Mouse (Mus musculus) limb, embryonic 10.5 days (tissue): ENCODE measurements around the gene Wipf2. TPM values are rescaled to one million over a fixed set of nuclear protein-coding genes. Genes with fewer than 3 reads are reported as not detected.

Source experiments
- DNase-seq: peaks from one replicate; pipeline ENCODE4 v3.0.0-alpha.2; 2017; ENCODE audit warnings: low spot score
- H3K27ac ChIP-seq: fragments of 300-500 bp; sonication (generic); 2 replicates; pipeline ENCODE4 v1.5.1; 2016; ENCODE audit warnings: mild to moderate bottlenecking
- H3K27me3 ChIP-seq: fragments of 300-500 bp; sonication (generic); 2 replicates; pipeline ENCODE4 v1.6.1; 2016; ENCODE audit warnings: low read depth, mild to moderate bottlenecking; ENCODE audit not compliant: poor library complexity, severe bottlenecking
- H3K36me3 ChIP-seq: fragments of 300-500 bp; sonication (generic); 2 replicates; pipeline ENCODE4 v1.6.1; 2016; ENCODE audit warnings: mild to moderate bottlenecking, moderate library complexity
- H3K4me1 ChIP-seq: fragments of 300-500 bp; sonication (generic); 2 replicates; pipeline ENCODE4 v1.6.1; 2016
- H3K4me3 ChIP-seq: fragments of 300-500 bp; sonication (generic); 2 replicates; pipeline ENCODE4 v1.5.1; 2016; ENCODE audit warnings: mild to moderate bottlenecking, moderate library complexity
- H3K9me3 ChIP-seq: fragments of 300-500 bp; sonication (generic); replicated peaks from 2 replicates; pipeline ENCODE4 v1.6.1; 2016; ENCODE audit warnings: mild to moderate bottlenecking
- WGBS: fragments of 180-500 bp; shearing (Covaris S2); methylation state at CpG from one replicate; pipeline ENCODE4 v1.1.7; 2016; 5-methylcytosine and 5-hydroxymethylcytosine counted together
- polyA plus RNA-seq: library from polyadenylated mRNA; unstranded; fragments of >200 nt; fragmentation: Nextera tagmentation; extraction: Ambion mirVana; gene quantifications from 2 replicates; pipeline ENCODE4 v1.2.1, GENCODE M21; 2016

Gene Wipf2
- polyA plus RNA-seq, 1 experiment from 2014 or later: 6.2 TPM

DNA sequence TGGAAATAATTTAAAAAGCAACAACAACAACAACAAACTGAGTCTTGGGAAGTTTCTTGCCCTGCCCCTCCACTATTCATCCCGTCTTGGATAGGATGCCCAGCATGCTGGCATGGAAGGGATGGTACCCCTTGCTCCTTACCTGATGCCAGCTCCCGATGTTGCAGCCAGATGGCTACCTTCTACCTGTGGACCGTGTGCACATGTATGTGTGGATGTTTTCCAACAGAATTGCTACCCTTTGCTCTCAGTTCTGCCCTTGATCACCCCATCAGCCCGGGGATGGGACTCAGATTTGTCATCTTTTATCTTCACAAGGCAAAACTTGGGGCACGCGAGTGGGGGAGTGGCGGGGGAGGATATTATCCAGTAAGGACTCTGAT is 75.3 kb downstream of the Wipf2 start:
- Histone ChIP-seq H3K9me3 (no peaks in the 10 kb centered on the region), H3K4me1 (peaks cover 98% of the 10 kb centered on the region), H3K36me3 (peaks cover 14% of the 10 kb centered on the region), H3K4me3 (peak overlapping the region; percentile 78), H3K27me3 (no peaks in the 10 kb centered on the region), H3K27ac (peak overlapping the region; percentile 95)
- DNase-seq: peak; percentile 31
- 42% methylated on average over 7 of the region's 7 CpGs for WGBS

DNA sequence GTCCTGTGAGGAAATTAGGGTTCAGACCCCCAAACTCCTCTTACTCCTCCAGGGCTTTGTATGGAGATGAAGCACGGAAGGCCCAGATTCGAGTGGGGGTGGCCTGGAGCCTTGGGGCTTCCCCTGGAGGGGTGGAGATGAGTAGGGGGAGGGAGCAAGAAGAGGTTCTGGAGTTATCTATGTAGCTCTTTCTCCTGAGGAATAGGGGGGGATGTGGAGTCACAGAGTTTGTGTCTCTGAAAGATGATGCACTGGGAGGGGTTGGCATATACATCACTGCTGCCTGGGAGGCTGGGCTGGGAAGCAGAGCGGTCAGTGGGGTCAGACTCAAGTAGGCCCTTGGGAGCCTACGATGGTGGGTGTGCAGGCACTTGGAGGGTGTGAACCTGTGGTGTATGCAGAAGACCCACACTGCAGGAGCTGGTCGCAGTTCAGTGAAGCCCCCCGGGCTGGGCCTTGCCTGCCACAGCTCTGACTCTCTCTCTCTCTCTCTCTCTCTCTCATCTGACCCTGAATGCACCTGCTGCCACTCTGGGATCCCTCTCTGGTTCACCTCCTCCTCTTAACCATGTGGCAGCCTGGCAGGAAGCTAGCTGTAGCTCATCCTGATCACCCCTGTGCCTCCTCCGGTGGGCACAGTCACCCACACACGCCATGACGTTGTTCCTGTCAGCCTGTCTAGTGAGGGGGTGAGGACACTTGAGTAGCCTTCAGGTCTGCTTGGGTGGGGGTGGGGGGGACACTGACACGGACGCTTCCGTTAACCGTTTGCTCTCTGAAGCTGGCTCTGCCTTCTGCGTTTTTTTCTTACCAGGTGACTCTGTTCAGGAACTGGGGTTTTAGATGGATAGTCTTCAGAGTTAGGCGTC is 75.9 kb downstream of the Wipf2 start:
- Histone ChIP-seq H3K27ac (peak overlapping the region; percentile 95), H3K36me3 (peaks cover 14% of the 10 kb centered on the region), H3K9me3 (no peaks in the 10 kb centered on the region), H3K4me1 (peaks cover 100% of the 10 kb centered on the region), H3K27me3 (no peaks in the 10 kb centered on the region), H3K4me3 (peak overlapping the region; percentile 78)
- DNase-seq: no peak
- WGBS: 51% methylated on average over 15 of the region's 15 CpGs

DNA sequence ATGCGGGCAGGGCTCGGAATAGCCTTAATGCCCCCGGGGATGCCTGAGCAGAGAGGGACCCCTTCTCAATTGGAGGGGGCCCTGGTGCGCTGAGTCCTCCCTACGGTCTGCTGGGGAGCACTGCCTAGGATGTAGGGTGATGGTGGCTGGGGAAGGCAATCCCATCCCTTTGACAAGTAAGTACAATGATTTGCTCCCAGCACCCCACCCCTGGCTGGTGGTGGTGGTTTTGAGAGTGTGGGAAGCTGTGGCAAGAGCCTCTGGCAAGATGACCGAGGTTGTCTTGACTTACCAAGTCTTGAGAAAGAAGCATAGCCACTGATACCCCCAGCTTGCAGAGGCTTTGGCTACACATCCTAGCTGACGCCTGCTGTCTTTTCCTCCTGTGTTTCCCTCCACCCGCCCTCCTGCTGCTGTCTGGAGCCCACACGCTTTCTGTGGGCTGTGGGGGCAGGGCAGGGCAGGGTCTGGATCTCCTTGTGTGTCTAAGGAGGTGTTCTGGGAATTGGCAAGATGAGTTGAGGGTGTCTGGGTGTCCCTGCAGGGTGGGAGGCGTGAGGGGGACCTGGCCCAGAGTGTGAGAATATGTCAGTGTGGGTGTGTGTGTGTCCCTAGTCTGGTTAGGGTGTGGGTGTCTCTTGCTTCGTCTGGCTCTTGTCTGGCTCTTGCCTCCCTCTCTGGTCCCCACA is 76.7 kb downstream of the Wipf2 start:
- 52% methylated on average over 11 of the region's 11 CpGs for WGBS
- no peaks in the 10 kb centered on the region for H3K27me3 ChIP-seq
- peak overlapping the region; percentile 95 for H3K27ac ChIP-seq
- no peaks in the 10 kb centered on the region for H3K9me3 ChIP-seq
- DNase-seq: peak; percentile 34
- peak overlapping the region; percentile 78 for H3K4me3 ChIP-seq
- peaks cover 12% of the 10 kb centered on the region for H3K36me3 ChIP-seq
- peaks cover 100% of the 10 kb centered on the region for H3K4me1 ChIP-seq

DNA sequence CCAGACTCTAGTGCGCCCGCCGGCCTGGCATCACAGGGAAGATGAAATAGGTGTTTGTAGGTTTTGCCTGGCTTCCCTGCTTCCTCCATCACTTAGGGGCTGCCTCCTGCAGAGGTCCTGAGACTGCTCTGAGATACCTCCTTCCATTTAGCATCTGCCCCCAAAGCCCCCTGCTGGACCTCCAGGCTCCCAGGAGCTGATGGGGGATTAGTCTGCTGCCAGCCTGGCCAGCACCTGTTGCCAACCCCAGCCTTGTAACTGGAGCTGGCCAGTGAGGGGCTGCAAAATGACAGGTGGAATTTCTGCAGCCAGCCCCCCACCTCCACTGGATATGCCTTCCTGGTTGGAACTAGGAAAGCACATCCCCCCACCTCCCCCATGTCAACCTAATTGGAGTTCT is 77.3 kb downstream of the Wipf2 start:
- peaks cover 100% of the 10 kb centered on the region for H3K4me1 ChIP-seq
- WGBS: 39% methylated on average over 3 of the region's 3 CpGs
- DNase-seq: peak; percentile 51
- H3K27ac ChIP-seq: peak overlapping the region; percentile 95
- peak overlapping the region; percentile 78 for H3K4me3 ChIP-seq
- H3K9me3 ChIP-seq: no peaks in the 10 kb centered on the region
- H3K36me3 ChIP-seq: peaks cover 12% of the 10 kb centered on the region
- H3K27me3 ChIP-seq: no peaks in the 10 kb centered on the region

DNA sequence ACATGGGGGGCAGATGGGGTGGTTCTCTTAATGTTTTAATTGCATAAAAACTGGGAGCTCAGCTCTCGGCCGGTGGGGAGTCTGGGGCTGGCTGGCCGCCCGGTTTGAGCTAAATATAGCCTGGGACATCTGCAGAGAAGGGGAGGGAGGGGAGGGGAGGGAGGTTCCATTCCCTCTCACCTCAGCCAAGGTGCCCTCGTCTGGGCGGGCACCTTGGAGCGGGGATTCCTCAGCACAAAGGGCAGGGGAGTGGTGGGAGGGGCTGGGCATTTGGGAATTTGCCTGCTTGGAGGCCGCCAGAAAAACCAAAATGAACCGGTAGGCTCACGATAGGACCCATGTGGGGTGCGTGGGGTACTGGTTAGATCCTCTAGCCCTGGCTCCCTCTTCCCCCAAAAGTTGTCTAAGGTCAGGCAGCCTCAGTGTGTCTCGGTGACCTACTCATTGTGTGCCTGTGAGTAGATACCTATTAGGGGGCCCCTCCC is 77.9 kb downstream of the Wipf2 start:
- Histone ChIP-seq H3K36me3 (peaks cover 16% of the 10 kb centered on the region), H3K4me1 (peaks cover 99% of the 10 kb centered on the region), H3K4me3 (peak overlapping the region; percentile 78), H3K27me3 (no peaks in the 10 kb centered on the region), H3K27ac (peak overlapping the region; percentile 95), H3K9me3 (no peaks in the 10 kb centered on the region)
- peak; percentile 51 for DNase-seq
- 5% methylated on average over 12 of the region's 12 CpGs for WGBS

DNA sequence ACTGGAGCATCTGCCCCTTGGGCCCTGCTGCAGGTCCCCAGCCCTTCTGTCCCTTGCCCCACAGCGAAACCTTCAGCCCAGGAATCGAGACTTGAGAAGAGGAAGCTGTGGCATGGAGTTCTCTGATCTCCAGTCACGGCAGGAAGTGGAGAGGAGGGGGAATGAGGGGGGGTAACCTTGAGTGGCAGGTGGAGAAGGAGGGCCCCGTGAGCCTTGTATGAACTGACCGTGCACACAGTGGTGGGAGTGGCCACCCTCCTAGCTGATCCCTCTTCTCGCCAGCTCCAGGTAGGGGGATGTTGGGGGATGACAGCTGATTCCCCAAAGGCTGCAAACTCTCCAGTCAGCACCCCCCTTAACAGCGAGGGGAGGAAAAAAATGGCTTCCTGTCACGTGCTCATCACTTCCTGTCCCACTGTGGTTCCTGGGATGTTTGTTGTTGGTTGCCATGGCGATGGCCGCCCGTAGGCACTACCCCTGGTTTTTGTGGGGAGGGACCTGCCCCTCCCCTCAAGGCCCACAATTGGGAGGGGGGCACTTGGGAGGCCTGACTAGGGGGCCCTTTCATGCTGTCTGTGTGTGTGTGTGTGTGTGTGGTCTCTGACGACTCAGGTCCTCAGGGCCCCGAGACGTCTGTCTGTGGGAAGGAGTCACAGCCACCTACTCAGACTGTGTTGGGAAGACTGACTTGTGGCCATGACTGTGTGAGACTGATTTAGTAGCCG is 78.5 kb downstream of the Wipf2 start:
- H3K4me1 ChIP-seq: peaks cover 95% of the 10 kb centered on the region
- 4% methylated on average over 15 of the region's 15 CpGs for WGBS
- peak overlapping the region; percentile 78 for H3K4me3 ChIP-seq
- no peaks in the 10 kb centered on the region for H3K27me3 ChIP-seq
- peak overlapping the region; percentile 95 for H3K27ac ChIP-seq
- H3K9me3 ChIP-seq: no peaks in the 10 kb centered on the region
- peak; percentile 92 for DNase-seq
- peaks cover 19% of the 10 kb centered on the region for H3K36me3 ChIP-seq

DNA sequence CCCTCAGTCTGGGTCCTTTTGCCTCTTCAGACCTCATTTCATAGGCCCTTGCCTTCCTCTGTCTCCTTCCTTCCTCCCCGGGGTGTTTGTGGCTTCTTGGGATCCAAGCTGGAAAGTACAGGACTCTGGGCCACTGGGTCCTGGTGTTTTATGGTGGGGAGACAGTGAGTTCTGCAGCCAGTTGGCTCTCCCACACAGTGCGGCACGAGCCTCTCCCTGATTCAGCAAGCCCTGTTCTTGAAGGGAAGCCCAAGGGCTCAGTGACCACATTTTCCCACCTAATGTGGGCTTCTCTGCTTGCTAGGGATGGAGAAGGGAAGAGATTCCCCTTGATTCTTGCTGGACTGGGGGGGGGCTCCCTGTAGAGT is 79.1 kb downstream of the Wipf2 start:
- no peak for DNase-seq
- peaks cover 24% of the 10 kb centered on the region for H3K36me3 ChIP-seq
- no peaks in the 10 kb centered on the region for H3K27me3 ChIP-seq
- H3K4me3 ChIP-seq: peak overlapping the region; percentile 78
- peak overlapping the region; percentile 95 for H3K27ac ChIP-seq
- 62% methylated on average over 3 of the region's 3 CpGs for WGBS
- H3K9me3 ChIP-seq: no peaks in the 10 kb centered on the region
- H3K4me1 ChIP-seq: peaks cover 95% of the 10 kb centered on the region

DNA sequence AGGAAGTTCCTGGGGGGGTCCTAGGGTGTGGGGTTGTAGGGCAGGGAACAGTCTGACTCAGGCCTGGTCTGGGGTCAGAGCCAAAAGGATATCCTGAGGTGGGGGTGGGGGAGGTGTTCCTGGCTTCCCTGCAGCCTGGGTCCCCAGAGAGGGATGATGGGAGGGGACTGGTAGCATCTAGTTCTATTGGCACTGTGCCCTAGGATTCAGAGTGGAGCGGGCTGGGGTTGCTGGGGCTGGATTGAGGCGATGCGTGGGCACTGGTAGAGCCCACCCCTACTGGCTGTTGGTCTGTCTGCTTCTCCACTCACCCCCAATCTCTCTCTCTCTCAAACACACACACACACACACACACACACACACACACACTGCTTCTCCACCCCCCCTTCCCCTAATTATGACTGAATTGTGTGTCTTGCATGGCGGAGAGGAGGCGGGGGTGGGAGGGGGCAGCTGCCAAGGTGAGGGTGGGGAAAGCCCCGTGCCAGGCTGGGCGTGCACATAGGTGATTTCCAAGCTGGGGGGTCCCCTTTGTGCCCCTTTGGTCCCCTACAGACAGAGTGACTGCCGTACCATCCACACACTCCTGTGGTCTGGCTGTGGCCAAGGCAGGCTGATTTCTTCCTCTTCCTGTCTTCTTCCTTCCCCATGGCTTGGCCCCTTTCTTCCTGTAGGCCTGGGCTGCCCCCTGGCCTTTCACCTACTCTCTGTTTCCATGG is 79.6 kb downstream of the Wipf2 start:
- no peaks in the 10 kb centered on the region for H3K9me3 ChIP-seq
- peaks cover 91% of the 10 kb centered on the region for H3K4me1 ChIP-seq
- WGBS: 84% methylated on average over 8 of the region's 8 CpGs
- H3K27me3 ChIP-seq: no peaks in the 10 kb centered on the region
- H3K36me3 ChIP-seq: peaks cover 29% of the 10 kb centered on the region
- DNase-seq: peak; percentile 36
- peak overlapping the region; percentile 95 for H3K27ac ChIP-seq
- H3K4me3 ChIP-seq: peak overlapping the region; percentile 78

DNA sequence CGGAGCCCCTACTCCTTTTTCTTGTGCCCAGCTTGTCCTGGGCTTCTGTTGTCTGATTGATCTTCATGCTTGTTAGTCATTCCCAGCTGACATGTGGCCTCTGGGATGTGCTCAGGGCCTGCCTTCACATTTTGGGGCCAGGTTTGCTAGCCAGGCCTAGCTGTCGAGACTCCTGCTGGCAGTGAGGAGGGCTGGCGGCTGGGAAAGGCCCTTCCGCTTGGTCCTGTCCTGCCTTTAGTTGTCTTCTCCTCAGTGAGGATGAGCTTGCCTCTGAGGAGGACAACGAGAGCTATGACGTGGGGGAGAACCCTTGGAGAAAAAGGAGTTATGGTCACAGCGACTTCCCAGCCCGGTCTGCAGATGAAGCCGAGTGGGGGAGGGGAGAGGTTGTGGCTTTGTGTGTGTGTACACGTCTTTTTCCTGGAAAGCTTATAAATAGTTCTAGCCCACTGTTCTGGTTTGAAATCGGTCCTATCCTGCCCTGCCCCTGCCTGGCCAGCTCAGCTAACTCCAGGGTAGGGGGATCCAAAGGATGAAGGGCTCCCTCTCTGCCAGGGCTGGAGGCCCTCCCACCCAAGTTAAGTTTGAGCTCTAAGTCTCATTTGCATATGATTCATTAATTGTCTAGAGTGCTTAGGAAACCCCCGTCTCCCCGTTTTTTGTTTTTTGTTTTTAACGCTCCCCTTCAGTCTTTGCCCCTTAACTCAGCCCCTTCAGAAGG is 80.5 kb downstream of the Wipf2 start:
- no peaks in the 10 kb centered on the region for H3K27me3 ChIP-seq

DNA sequence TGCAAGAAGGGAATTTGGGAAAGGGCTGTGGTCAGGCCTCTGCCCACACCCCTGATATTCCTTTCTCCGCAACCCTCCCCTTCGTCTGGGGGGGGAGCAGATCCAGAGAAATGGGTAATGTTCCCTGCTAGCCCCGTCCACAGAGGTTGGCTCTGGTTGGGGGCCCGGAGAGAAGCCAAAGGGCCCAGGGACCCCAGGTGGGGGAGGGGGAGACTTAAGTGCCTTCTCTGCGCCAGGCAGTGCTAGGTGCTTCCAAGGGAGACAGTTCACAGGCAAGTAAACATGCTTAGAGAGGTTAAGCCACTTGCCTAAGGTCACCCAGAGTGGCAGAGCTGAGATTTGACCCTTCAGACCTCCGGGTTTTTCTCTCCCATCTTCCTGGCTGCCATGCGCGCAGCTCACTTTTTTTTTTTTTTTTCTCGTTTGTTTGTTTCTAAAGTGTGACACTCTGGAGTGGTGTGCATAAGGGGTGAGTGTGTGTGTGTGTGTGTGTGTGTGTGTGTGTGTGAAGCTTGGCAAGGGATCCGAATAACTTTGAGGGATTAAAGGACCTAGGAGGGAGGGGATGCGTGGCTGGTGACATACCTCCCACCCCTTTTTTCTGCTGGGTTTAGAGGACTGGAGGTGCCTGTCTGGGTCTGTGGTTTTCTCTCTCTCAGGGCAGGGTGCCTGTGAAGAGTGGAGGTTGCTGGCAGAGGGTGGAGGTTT is 81.6 kb downstream of the Wipf2 start:
- peaks cover 43% of the 10 kb centered on the region for H3K36me3 ChIP-seq
- no peaks in the 10 kb centered on the region for H3K27me3 ChIP-seq
- H3K4me3 ChIP-seq: no peak overlapping the region
- peak overlapping the region; percentile 95 for H3K27ac ChIP-seq
- DNase-seq: no peak
- 31% methylated on average over 11 of the region's 11 CpGs for WGBS
- H3K4me1 ChIP-seq: peaks cover 82% of the 10 kb centered on the region
- no peaks in the 10 kb centered on the region for H3K9me3 ChIP-seq

More for the DNA sequence above, 80.5 kb downstream of the Wipf2 start:
- Histone ChIP-seq H3K4me3 (peak overlapping the region; percentile 78), H3K27ac (peak overlapping the region; percentile 95), H3K4me1 (peaks cover 83% of the 10 kb centered on the region), H3K9me3 (no peaks in the 10 kb centered on the region), H3K36me3 (peaks cover 34% of the 10 kb centered on the region)
- 34% methylated on average over 14 of the region's 14 CpGs for WGBS
- DNase-seq: no peak

DNA sequence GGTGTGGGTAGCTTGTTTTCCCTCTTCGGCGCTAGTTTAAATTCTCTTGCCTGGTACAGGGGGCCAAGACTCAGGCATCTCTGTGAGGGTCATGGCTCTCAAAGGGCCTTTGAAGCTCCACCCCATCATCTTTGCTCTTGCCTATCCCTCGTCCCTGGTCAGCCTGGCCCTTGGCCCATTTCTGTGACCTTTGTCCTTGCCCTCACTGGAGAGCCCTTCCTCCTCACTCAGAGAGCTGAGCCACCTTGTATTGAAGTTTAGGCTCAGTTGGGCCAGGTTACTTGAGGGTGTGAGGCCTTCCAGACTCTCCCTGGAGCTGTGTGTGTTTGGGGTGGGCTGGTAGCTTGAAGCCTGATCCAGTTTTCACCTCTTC is 82.2 kb downstream of the Wipf2 start:
- WGBS: 51% methylated on average over 3 of the region's 3 CpGs
- DNase-seq: no peak
- peak overlapping the region; percentile 95 for H3K27ac ChIP-seq
- H3K4me1 ChIP-seq: peaks cover 81% of the 10 kb centered on the region
- H3K36me3 ChIP-seq: peaks cover 46% of the 10 kb centered on the region
- H3K4me3 ChIP-seq: no peak overlapping the region
- H3K9me3 ChIP-seq: no peaks in the 10 kb centered on the region
- no peaks in the 10 kb centered on the region for H3K27me3 ChIP-seq
